Mouse (Mus musculus) intestine, embryonic 14.5 days (tissue): ENCODE results near the gene Fkbpl. TPM values are rescaled to one million over a fixed set of nuclear protein-coding genes. Genes with fewer than 3 reads are reported as not detected.

ENCODE experiments used
- ATAC-seq: fragments of 200-750 bp; cut with Nextera tagmentation; replicated peaks from 2 replicates; pipeline ENCODE4 v1.8.0; 2017; ENCODE audit warnings: low read depth, moderate number of reproducible peaks, moderate TSS enrichment, moderate library complexity; ENCODE audit not compliant: low FRiP score, low TSS enrichment
- DNase-seq: peaks from one replicate; pipeline ENCODE4 v3.0.0-alpha.2; 2018; ENCODE audit warnings: low spot score
- H3K27ac ChIP-seq: fragments of 300-500 bp; sonication (generic); 2 replicates; pipeline ENCODE4 v1.5.1; 2014; ENCODE audit warnings: low read depth, mild to moderate bottlenecking, control low read depth
- H3K27me3 ChIP-seq: fragments of 300-500 bp; sonication (generic); replicated peaks from 2 replicates; pipeline ENCODE4 v1.6.1; 2014; ENCODE audit warnings: low read length, control low read depth; ENCODE audit not compliant: control insufficient read depth, insufficient read depth
- H3K36me3 ChIP-seq: fragments of 300-500 bp; sonication (generic); 2 replicates; pipeline ENCODE4 v1.6.1; 2014; ENCODE audit warnings: low read length, control low read depth; ENCODE audit not compliant: control insufficient read depth, insufficient read depth
- H3K4me1 ChIP-seq: fragments of 300-500 bp; sonication (generic); replicated peaks from 2 replicates; pipeline ENCODE4 v1.6.1; 2014; ENCODE audit warnings: low read length, control low read depth, mixed read lengths; ENCODE audit not compliant: control insufficient read depth, insufficient read depth
- H3K4me2 ChIP-seq: fragments of 300-500 bp; sonication (generic); 2 replicates; pipeline ENCODE4 v1.6.1; 2014; ENCODE audit warnings: low read length
- H3K4me3 ChIP-seq: fragments of 300-500 bp; sonication (generic); 2 replicates; pipeline ENCODE4 v1.5.1; 2014; ENCODE audit warnings: low read depth, low read length, control low read depth, mixed read lengths
- H3K9ac ChIP-seq: fragments of 300-500 bp; sonication (generic); 2 replicates; pipeline ENCODE4 v1.6.1; 2014; ENCODE audit warnings: mild to moderate bottlenecking, low read length
- H3K9me3 ChIP-seq: fragments of 300-500 bp; sonication (generic); 2 replicates; pipeline ENCODE4 v1.6.1; 2016; ENCODE audit warnings: low read length, control low read depth; ENCODE audit not compliant: control insufficient read depth
- WGBS: fragments of 180-500 bp; shearing (Covaris S2); extraction: QIAGEN DNeasy Blood & Tissue Kit; methylation state at CpG from one replicate; pipeline ENCODE4 v1.1.7; 2014; 5-methylcytosine and 5-hydroxymethylcytosine counted together
- polyA plus RNA-seq: library from polyadenylated mRNA; unstranded; fragments of >200 nt; fragmentation: Nextera tagmentation; extraction: Ambion mirVana; gene quantifications from 2 replicates; pipeline ENCODE4 v1.2.1, GENCODE M21; 2014

Fkbpl gene
- polyA plus RNA-seq, 1 experiment from 2014 or later: 10.8 TPM

DNA sequence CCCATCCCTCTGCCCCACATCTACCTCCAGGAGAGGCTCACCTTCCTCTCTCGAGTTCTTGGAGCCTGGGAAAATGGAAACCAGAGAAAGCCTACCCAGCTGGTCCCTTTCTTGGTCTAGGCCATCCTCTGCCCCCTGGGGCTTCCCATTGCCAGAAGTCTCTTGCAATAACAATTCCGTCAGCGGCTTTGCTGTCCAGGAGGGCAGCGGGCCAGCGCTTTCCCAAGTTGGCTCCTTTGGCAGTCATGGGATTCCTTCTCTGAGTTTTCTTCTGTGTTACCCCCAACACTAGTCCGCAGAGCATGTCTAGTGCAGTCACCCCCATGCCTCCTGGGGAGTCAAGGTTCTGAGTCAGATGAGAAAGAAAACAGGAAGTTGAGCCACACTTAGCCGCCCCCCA, 48.3 kb downstream of the Fkbpl start:
- ATAC-seq (no peak), DNase-seq (no peak)
- no peak overlapping the region for H3K9ac ChIP-seq
- H3K4me3 ChIP-seq: no peak overlapping the region
- 72% methylated on average over 7 of the region's 7 CpGs for WGBS
- no peak overlapping the region for H3K4me2 ChIP-seq
- H3K36me3 ChIP-seq: 0 out of 2 replicates have a peak, but pooled peaks cover 4% of the 10 kb centered on the region
- no peaks in the 10 kb centered on the region for H3K4me1 ChIP-seq
- H3K27me3 ChIP-seq: no peaks in the 10 kb centered on the region
- no peak overlapping the region for H3K27ac ChIP-seq
- H3K9me3 ChIP-seq: no peaks in the 10 kb centered on the region

Other genes starting within 250 kb of the Fkbpl start
- 0.51 and 0.91 TPM in 2 replicates for gene BC051142, start 245.9 kb upstream of the Fkbpl start, polyA plus RNA-seq
- 1.1 and 3.3 TPM in 2 replicates for gene Btnl4, start 167.4 kb upstream of the Fkbpl start, polyA plus RNA-seq
- gene Btnl6, start 127.4 kb upstream of the Fkbpl start, polyA plus RNA-seq: 0.14 and 0.22 TPM in 2 replicates
- 5.2 and 7.4 TPM in 2 replicates for gene Notch4, start 80.5 kb upstream of the Fkbpl start, polyA plus RNA-seq
- gene Gpsm3, start 55.0 kb upstream of the Fkbpl start, polyA plus RNA-seq: 10.3 and 12.6 TPM in 2 replicates
- 12.0 and 13.7 TPM in 2 replicates for gene Pbx2, start 53.5 kb upstream of the Fkbpl start, polyA plus RNA-seq
- 2.3 and 2.9 TPM in 2 replicates for gene Ager, start 46.9 kb upstream of the Fkbpl start, polyA plus RNA-seq
- 109 and 110 TPM in 2 replicates for gene Rnf5, start 41.1 kb upstream of the Fkbpl start, polyA plus RNA-seq
- gene Agpat1, start 40.5 kb upstream of the Fkbpl start, polyA plus RNA-seq: 59.7 and 62.3 TPM in 2 replicates
- 2.4 and 2.8 TPM in 2 replicates for gene Egfl8, start 28.8 kb upstream of the Fkbpl start, polyA plus RNA-seq
- gene Ppt2, start 16.3 kb upstream of the Fkbpl start, polyA plus RNA-seq: 34.8 and 35.1 TPM in 2 replicates
- gene Prrt1, start 15.2 kb upstream of the Fkbpl start, polyA plus RNA-seq: 0.46 and 0.53 TPM in 2 replicates
- gene Atf6b, start 2.4 kb downstream of the Fkbpl start, polyA plus RNA-seq: 59.8 and 62.2 TPM in 2 replicates
- 2.2 and 2.7 TPM in 2 replicates for gene Tnxb, start 25.8 kb downstream of the Fkbpl start, polyA plus RNA-seq
- 0.23 and 0.28 TPM in 2 replicates for gene C4b, start 99.1 kb downstream of the Fkbpl start, polyA plus RNA-seq
- gene Cyp21a1, start 159.8 kb downstream of the Fkbpl start, polyA plus RNA-seq: not detected in 2 replicates
- 22.0 and 25.8 TPM in 2 replicates for gene Stk19, start 192.2 kb downstream of the Fkbpl start, polyA plus RNA-seq
- 58.2 and 63.4 TPM in 2 replicates for gene Dxo, start 192.3 kb downstream of the Fkbpl start, polyA plus RNA-seq
- 42.0 and 45.9 TPM in 2 replicates for gene Skiv2l, start 205.4 kb downstream of the Fkbpl start, polyA plus RNA-seq
- gene Nelfe, start 205.6 kb downstream of the Fkbpl start, polyA plus RNA-seq: 121 and 123 TPM in 2 replicates
- gene Cfb, start 217.8 kb downstream of the Fkbpl start, polyA plus RNA-seq: 19.4 and 24.2 TPM in 2 replicates
- 1.4 and 1.6 TPM in 2 replicates for gene Zbtb12, start 234.7 kb downstream of the Fkbpl start, polyA plus RNA-seq
- not detected in 2 replicates for gene Gm20547, start 237.3 kb downstream of the Fkbpl start, polyA plus RNA-seq